Mouse (Mus musculus) erythroblast, adult 5-6 weeks (primary cell): Measurements from ENCODE around the gene Cphx3. TPM values are rescaled to one million over a fixed set of nuclear protein-coding genes. Genes with fewer than 3 reads are reported as not detected.
A peak's percentile ranks its signal among the peaks of the same experiment; 100 is the strongest.
"Not testable (repeated sequence)": the region's sequence is repeated elsewhere in the genome, so short reads cannot be mapped to it uniquely, and the experiment has no call there.

Experiments
- ATAC-seq: replicated peaks from 2 replicates; pipeline ENCODE4 v1.8.0; 2016; ENCODE audit warnings: moderate number of reproducible peaks, mild to moderate bottlenecking, moderate TSS enrichment, inconsistent platforms; ENCODE audit not compliant: poor library complexity, low FRiP score, severe bottlenecking
- total RNA-seq, 2 experiments: library from RNA; stranded (forward) in 1 of 2; stranded (reverse) in 1 of 2; fragments of 150-400 nt in 1 of 2; fragments of 200-764, 138-1000 nt in 1 of 2; gene quantifications; 2 replicates each; pipeline versions ENCODE4 v1.2.3 to v1.2.4; 2015 to 2017; ENCODE audit warnings: low replicate concordance in 2 of 2

The Cphx3 gene
- not detected in 2 replicates for total RNA-seq (2015; ENCODE audit: low replicate concordance)
- total RNA-seq (2017; ENCODE audit: low replicate concordance): not detected in 2 replicates

GRCm38 (mm10) chr14:26081997-26082396 is at the start of gene Cphx3:
Cphx3 (plus strand) TSS chr14:26082297.
- ATAC-seq: not testable (repeated sequence)

GRCm38 (mm10) chr14:26034364-26034763 is 47.7 kb upstream of the Cphx3 start:
- not testable (repeated sequence) for ATAC-seq

DNA sequence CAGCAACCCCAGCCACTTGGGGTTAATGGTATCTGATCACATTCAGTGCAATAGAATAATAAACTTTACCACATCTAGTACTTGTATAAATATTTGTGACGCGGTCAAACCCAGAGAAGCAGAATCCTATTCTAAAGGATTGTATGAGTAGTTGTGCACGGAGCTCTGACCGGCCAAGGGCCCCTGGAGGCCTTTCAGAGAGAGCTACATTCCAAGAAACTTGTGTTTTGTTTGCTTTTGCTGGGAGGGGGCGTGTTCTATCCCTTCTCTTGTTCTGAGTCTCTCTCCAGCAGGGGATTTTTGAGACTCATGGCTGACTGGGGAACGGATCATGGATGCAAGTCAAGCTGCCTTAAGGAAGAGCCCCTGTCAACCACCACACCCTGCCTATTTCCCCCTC is 46.7 kb upstream of the Cphx3 start:
- ATAC-seq: not testable (repeated sequence)

- not testable (repeated sequence) for ATAC-seq
Observed at GRCm38 (mm10) chr14:26042611-26043010, 39.5 kb upstream of the Cphx3 start, which contains the start of gene Gm9780. Gm9780 (minus strand) TSS chr14:26042711.

- not testable (repeated sequence) for ATAC-seq
Observed at GRCm38 (mm10) chr14:26045007-26045406, 37.1 kb upstream of the Cphx3 start.

DNA sequence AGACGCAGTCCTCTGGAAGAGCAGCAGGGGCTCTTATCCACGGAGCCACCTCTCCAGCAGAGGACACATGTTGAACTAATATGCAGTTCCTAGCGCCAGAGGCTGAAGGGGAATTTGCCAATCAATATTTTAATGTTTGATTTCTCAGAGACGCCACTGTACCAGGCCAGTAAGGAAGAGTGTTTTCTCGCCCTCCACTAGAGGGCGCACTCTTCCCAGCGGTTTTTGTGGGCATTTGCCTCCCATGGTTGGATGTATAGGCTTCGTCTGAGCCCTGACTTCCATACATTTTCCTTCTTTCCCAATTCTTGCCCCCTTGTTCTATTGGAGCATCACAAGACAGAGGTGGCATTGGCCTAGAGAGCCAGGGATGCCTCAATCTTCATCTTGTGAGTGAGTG is 35.1 kb upstream of the Cphx3 start:
- ATAC-seq: peak; percentile 60

- not testable (repeated sequence) for ATAC-seq
Observed at GRCm38 (mm10) chr14:26048767-26049166, 33.3 kb upstream of the Cphx3 start.

- not testable (repeated sequence) for ATAC-seq
Observed at GRCm38 (mm10) chr14:26058184-26058583, 23.9 kb upstream of the Cphx3 start.

- not testable (repeated sequence) for ATAC-seq
Observed at GRCm38 (mm10) chr14:26059362-26059761, 22.7 kb upstream of the Cphx3 start.

DNA sequence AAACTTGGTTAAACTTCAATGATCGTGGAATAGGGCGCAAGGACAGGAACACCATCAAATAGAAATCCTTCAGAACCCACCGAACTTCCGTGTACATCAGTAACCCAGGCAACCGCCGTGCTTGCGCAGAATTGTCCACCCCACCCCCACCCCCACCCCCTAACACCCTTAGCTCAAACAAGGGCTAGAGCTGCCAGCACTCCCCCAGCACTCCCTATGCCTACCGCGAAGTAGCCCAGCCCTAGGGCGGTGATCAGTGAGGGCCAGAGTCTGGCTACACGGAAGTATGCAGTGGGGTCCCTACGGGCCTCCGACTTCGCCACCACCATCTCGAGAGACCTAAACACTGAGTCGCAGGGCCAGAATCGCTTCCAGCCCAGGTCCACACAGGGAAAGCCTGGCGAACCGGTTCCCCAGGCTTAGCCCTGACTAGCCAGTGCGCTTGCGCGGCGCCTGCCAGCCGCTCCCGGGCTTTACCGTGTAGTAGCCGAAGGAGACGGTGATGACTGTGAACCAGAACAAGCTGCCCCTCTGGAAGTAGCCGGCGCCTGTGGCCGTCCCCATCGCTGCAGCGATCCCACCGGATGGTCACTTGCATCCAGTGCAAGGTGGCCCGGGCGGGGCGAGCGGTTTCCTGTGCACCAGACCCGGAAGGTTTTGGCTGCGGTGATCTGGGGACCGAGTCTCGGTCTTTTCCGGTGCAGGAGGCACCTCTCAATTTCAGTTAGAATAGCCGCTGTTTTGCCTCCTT is 15.3 kb upstream of the Cphx3 start:
- ATAC-seq: peak; percentile 43; the same call in 1 of the 2 replicates

DNA sequence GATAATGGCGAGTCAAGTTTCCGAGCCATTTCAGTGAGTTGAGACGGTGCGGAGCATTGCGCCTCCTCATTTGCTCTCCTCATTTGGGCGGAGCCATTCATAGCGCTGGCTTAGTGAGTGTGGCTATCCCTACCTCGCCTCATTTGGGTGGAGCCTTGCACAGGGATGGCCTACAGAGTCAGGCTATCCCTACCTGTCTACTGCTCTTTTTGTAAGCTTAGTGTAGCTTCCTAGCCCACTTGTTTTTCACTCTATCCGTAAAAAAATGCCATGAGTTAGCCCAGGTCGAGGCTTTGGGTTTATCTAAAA is 14.8 kb upstream of the Cphx3 start, which contains the start of gene Tmem254c:
TSS of gene Tmem254c (minus strand) at position 31 of the 309 bp plus-strand sequence.
- peak; percentile 91 for ATAC-seq

DNA sequence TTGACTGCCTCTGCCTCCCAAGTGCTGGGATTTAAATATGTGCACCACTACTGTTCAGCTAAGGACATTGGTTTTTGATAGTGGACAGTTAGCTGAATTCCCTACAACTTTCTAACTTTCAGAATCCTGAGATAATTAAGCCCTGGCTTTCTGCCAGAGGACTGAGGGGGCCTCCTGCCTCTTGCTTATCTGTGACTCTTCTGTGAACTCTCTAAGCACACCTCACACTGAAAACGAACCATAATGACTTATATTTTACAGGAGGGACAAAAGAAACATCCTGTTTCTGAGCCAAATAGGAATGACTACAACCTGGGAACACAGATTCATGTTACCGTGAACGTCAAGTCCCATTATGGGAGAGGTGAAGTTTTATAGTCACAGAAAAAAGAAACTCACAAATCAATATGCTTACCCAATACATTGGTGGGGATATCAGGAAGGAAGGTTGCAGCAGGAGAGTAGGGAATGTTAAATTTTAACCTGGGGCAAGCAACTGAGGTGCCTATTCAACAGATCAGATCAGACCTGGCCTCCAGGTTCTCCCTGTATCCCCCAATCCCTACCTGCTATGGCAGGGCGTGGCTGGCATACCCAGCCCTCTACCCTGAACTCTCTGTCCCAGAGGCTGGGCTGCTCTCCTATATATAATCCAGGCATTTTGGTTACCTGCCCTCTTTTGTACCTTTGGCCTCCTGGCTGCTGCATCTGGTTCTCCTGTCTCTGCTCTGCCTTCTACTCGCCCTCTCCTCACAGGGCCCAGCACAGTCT is 5.3 kb upstream of the Cphx3 start:
- ATAC-seq: not testable (repeated sequence)

DNA sequence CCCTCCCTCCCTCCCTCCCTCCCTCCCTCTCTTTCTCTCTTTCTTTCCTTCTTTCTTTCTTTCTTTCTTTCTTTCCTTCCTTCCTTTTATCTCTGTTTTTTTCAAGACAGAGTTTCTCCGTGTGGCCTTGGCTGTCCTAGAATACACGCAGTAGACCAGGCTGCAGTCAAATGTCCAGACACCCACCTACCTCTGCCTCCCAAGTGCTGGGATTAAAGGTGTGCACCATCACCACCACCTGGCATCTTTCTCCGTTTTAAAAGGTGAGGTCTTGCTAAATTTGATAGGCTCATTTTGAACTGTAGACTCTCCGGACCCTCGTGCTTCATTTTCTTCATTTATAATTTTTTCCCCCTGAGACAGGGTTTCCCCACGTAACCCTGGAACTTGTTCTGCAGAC is 881 bp upstream of the Cphx3 start, which contains the start of gene Cphx2:
TSS of gene Cphx2 (plus strand) at position 301 of the 400 bp plus-strand sequence.
- ATAC-seq: not testable (repeated sequence)

GRCm38 (mm10) chr14:26097622-26098021 is 15.5 kb downstream of the Cphx3 start:
- ATAC-seq: not testable (repeated sequence)

DNA sequence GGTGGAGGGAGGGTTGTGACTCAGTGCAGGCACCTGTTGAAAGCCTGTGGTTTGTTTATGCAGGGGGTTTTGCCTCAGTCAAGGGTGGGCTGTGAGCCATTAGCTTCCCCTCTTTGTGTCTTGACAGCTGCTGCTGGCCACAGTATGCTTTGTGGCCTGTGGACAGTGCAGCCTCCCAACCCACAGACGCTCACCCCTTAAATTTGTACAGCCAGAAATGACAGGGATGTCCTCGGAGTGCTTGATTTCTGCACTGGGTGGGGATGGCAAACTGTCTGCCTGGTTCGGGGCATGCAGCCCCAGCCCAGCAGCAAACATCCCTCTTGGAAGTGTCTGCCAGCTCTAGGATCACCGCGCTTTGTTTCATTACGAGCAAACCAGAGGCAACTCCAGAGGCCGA is 36.1 kb downstream of the Cphx3 start, which contains the start of gene Duxbl2:
TSS of gene Duxbl2 (plus strand) at position 200 of the 400 bp plus-strand sequence.
- not testable (repeated sequence) for ATAC-seq

DNA sequence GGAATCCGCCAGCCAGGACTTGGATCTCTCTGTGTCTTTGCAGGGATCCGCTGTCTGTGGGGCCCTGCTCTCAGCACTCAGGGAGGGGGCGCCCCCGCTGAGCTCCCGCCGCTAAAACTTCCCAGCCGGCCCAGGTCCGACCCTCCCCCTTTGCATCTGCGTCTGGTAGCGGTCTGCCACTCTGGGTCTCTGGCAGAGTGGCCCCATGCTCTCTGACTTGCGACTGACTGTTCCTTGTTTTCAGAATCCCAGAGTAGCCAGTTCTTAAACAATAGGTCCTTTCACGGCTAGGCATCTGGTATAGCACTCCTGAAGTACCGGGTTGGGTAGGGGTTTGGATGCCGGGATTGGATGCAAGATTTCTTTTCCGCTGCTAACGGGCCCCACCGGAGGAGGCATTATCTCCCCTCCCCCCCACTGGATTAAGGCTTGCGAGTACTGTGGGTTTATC is 36.5 kb downstream of the Cphx3 start:
- ATAC-seq: not testable (repeated sequence)

- not testable (repeated sequence) for ATAC-seq
Observed at GRCm38 (mm10) chr14:26119095-26119494, 37.0 kb downstream of the Cphx3 start.

DNA sequence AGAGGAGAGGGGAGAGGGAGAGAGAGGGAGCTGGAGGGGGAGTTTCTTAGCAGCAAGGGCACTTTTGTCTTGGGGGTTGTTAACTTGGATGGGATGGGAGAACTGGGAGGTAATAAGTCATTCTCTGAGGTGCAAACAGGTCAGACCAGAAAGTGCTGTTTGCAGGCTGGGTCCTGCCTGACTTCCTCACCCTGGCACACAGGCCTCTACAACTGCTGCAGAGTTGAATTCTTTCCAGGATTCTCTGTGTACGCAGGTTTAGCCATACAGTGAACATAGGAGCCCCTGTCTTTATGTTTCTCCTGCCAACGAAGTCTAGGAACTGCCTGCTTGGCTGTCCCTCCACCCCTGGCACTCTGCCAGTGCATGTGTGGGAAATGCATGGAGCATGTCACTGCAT is 65.0 kb downstream of the Cphx3 start:
- ATAC-seq: not testable (repeated sequence)

DNA sequence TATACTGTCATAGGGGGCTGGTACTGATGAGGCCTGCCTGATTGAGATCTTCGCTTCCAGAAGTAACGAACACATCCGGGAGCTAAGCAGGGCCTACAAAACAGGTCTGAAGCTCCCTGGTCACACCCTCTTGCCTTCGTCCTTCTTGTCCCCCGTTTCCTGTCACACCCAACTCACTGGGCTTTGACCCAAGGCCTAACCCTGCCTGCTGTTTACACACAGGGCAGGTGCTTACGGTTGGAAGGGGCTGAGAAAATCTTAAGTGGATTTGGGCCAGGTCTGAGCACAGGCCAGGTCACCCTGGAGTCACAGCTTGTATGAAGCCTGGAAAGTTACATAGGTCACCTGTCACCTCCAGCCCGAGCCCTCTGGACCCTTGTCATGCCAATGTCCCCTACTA is 73.9 kb downstream of the Cphx3 start:
- ATAC-seq: not testable (repeated sequence)

DNA sequence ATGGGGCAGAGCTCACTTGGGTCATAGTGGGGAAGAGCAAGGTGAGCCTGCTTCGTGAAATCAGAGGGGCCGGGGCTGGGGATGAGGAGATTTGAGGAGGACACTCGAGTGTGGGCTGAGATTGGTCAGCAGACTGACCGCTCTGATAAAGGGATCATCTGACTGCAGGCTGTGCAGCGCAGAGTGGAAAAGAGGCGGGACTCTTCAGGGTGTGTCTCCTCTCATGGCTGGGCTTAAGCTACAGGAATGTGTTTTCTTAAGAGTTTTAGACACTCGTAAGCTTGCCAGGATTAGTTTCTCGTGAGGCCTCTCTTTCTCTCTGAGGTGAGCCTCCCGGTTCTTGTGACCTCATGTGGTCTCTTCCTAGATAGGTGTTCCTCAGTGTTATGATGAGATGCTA is 79.1 kb downstream of the Cphx3 start:
- ATAC-seq: not testable (repeated sequence)
